Mouse (Mus musculus) heart, embryonic 14.5 days (tissue): ENCODE data around the gene Enox1. TPM values are rescaled to one million over a fixed set of nuclear protein-coding genes. Genes with fewer than 3 reads are reported as not detected.
A peak's percentile ranks its signal among the peaks of the same experiment; 100 is the strongest.

Source experiments
- ATAC-seq: fragments of 200-750 bp; cut with Nextera tagmentation; 2 replicates; pipeline ENCODE4 v1.8.0; 2017; ENCODE audit warnings: low read depth, moderate TSS enrichment; ENCODE audit not compliant: insufficient number of reproducible peaks, insufficient read depth, low FRiP score
- H3K27ac ChIP-seq, 2 experiments: fragments of 200-500 bp in 1 of 2; fragments of 300-500 bp in 1 of 2; sonication (generic) in 1 of 2; replicated peaks in 1 of 2; 2 replicates each; pipeline ENCODE4 v1.5.1; 2012 to 2014; ENCODE audit warnings: low read depth in 2 of 2, low read length in 2 of 2, control low read depth in 1 of 2, mild to moderate bottlenecking in 1 of 2, mixed read lengths in 1 of 2; ENCODE audit not compliant: control insufficient read depth in 1 of 2, insufficient read depth in 1 of 2
- H3K27me3 ChIP-seq: fragments of 300-500 bp; sonication (generic); 2 replicates; pipeline ENCODE4 v1.6.1; 2014; ENCODE audit warnings: mild to moderate bottlenecking, low read length, control low read depth; ENCODE audit not compliant: control insufficient read depth, insufficient read depth
- H3K36me3 ChIP-seq: fragments of 300-500 bp; sonication (generic); 2 replicates; pipeline ENCODE4 v1.6.1; 2014; ENCODE audit warnings: mild to moderate bottlenecking, control low read depth, low read length, mixed read lengths; ENCODE audit not compliant: control insufficient read depth, insufficient read depth
- H3K4me1 ChIP-seq, 2 experiments: fragments of 200-500 bp in 1 of 2; fragments of 300-500 bp in 1 of 2; sonication (generic) in 1 of 2; 2 replicates each; pipeline ENCODE4 v1.6.1; 2012 to 2014; ENCODE audit warnings: low read length in 2 of 2, control low read depth in 1 of 2, mixed read lengths in 1 of 2; ENCODE audit not compliant: control insufficient read depth in 2 of 2, insufficient read depth in 2 of 2
- H3K4me2 ChIP-seq: fragments of 300-500 bp; sonication (generic); 2 replicates; pipeline ENCODE4 v1.6.1; 2014; ENCODE audit warnings: mild to moderate bottlenecking, low read length
- H3K4me3 ChIP-seq, 2 experiments: fragments of 200-500 bp in 1 of 2; fragments of 300-500 bp in 1 of 2; sonication (generic) in 1 of 2; 2 replicates each; pipeline ENCODE4 v1.5.1; 2012 to 2014; ENCODE audit warnings: low read length in 2 of 2, mild to moderate bottlenecking in 2 of 2, control low read depth in 1 of 2, low read depth in 1 of 2, moderate library complexity in 1 of 2; ENCODE audit not compliant: control insufficient read depth in 1 of 2, insufficient read depth in 1 of 2
- H3K9ac ChIP-seq: fragments of 300-500 bp; sonication (generic); 2 replicates; pipeline ENCODE4 v1.6.1; 2014; ENCODE audit warnings: mild to moderate bottlenecking, low read length
- H3K9me3 ChIP-seq: fragments of 300-500 bp; sonication (generic); 2 replicates; pipeline ENCODE4 v1.6.1; 2016; ENCODE audit warnings: low read length, control low read depth; ENCODE audit not compliant: control insufficient read depth
- WGBS: fragments of 180-500 bp; shearing (Covaris S2); extraction: QIAGEN DNeasy Blood & Tissue Kit; methylation state at CpG from one replicate; pipeline ENCODE4 v1.1.7; 2014; 5-methylcytosine and 5-hydroxymethylcytosine counted together
- polyA plus RNA-seq: library from polyadenylated mRNA; unstranded; fragments of >200 nt; fragmentation: Nextera tagmentation; extraction: Ambion mirVana; gene quantifications from 2 replicates; pipeline ENCODE4 v1.2.1, GENCODE M21; 2014

The Enox1 gene
- polyA plus RNA-seq, 1 experiment from 2014 or later, result 2.2 TPM

- peak overlapping the region; percentile 56 to 58 for H3K27ac ChIP-seq
- H3K4me1 ChIP-seq, result peaks cover 23 to 31% of the 10 kb centered on the region in 2 experiments
- peak overlapping the region; percentile 30; the same call in 1 of the 2 replicates for H3K9ac ChIP-seq
- ATAC-seq, result no peak
- H3K36me3 ChIP-seq, result no peaks in the 10 kb centered on the region
- peak overlapping the region; percentile 13; the same call in 1 of the 2 replicates for H3K4me2 ChIP-seq
- no peak overlapping the region for H3K4me3 ChIP-seq
- no peaks in the 10 kb centered on the region for H3K27me3 ChIP-seq
- 26% methylated on average over 11 of the region's 11 CpGs for WGBS
- no peaks in the 10 kb centered on the region for H3K9me3 ChIP-seq
Measured at GRCm38 (mm10) chr14:77671961-77672360, 515.4 kb downstream of the Enox1 start.

GRCm38 (mm10) chr14:77673138-77673537 lies 516.6 kb downstream of the Enox1 start:
- H3K27ac ChIP-seq, result peak overlapping the region; percentile 20 to 56

GRCm38 (mm10) chr14:77677951-77678350 lies 521.4 kb downstream of the Enox1 start:
- Histone ChIP-seq H3K4me1 (peaks cover 29 to 40% of the 10 kb centered on the region in 2 experiments), H3K9me3 (no peaks in the 10 kb centered on the region), H3K36me3 (no peaks in the 10 kb centered on the region), H3K4me3 (no peak overlapping the region), H3K4me2 (no peak overlapping the region), H3K27me3 (no peaks in the 10 kb centered on the region), H3K27ac (0 out of 4 replicates have a peak overlapping the region, but pooled peaks of 1 of the 2 experiments have one; percentile 24), H3K9ac (no peak overlapping the region)
- WGBS, result 47% methylated on average over 7 of the region's 7 CpGs
- ATAC-seq, result no peak

More at GRCm38 (mm10) chr14:77673138-77673537, 516.6 kb downstream of the Enox1 start:
- H3K36me3 ChIP-seq, result no peaks in the 10 kb centered on the region
- H3K9me3 ChIP-seq, result no peaks in the 10 kb centered on the region
- H3K9ac ChIP-seq, result no peak overlapping the region
- H3K4me1 ChIP-seq, result peaks cover 28 to 34% of the 10 kb centered on the region in 2 experiments
- ATAC-seq, result no peak
- H3K4me2 ChIP-seq, result no peak overlapping the region
- WGBS, result 22% methylated on average over 8 of the region's 8 CpGs
- H3K4me3 ChIP-seq, result no peak overlapping the region
- H3K27me3 ChIP-seq, result no peaks in the 10 kb centered on the region

GRCm38 (mm10) chr14:77679877-77680276 lies 523.3 kb downstream of the Enox1 start:
- Histone ChIP-seq H3K9me3 (no peaks in the 10 kb centered on the region), H3K27ac (peak overlapping the region; percentile 74 to 77), H3K36me3 (no peaks in the 10 kb centered on the region), H3K9ac (no peak overlapping the region), H3K4me2 (peak overlapping the region; percentile 31; the same call in 1 of the 2 replicates), H3K27me3 (no peaks in the 10 kb centered on the region), H3K4me1 (peaks cover 24 to 35% of the 10 kb centered on the region in 2 experiments), H3K4me3 (no peak overlapping the region)
- WGBS, result 34% methylated on average over 9 of the region's 9 CpGs
- ATAC-seq, result no peak

- 72% methylated on average over 10 of the region's 10 CpGs for WGBS
- no peak overlapping the region; a peak in 1 of 4 replicates for H3K27ac ChIP-seq
- peak; percentile 42; the same call in 1 of the 2 replicates for ATAC-seq
Measured at GRCm38 (mm10) chr14:77682888-77683555, 526.5 kb downstream of the Enox1 start.

GRCm38 (mm10) chr14:77689816-77690215 lies 533.3 kb downstream of the Enox1 start:
- Histone ChIP-seq H3K9me3 (no peaks in the 10 kb centered on the region), H3K27me3 (no peaks in the 10 kb centered on the region)
- no peak for ATAC-seq

More at GRCm38 (mm10) chr14:77682888-77683555, 526.5 kb downstream of the Enox1 start:
- H3K4me2 ChIP-seq, result no peak overlapping the region
- H3K27me3 ChIP-seq, result no peaks in the 10 kb centered on the region
- H3K4me3 ChIP-seq, result no peak overlapping the region
- no peaks in the 10 kb centered on the region for H3K9me3 ChIP-seq
- peaks cover 19 to 30% of the 10 kb centered on the region in 2 experiments for H3K4me1 ChIP-seq
- no peak overlapping the region for H3K9ac ChIP-seq
- H3K36me3 ChIP-seq, result no peaks in the 10 kb centered on the region

GRCm38 (mm10) chr14:77705006-77705405 lies 548.4 kb downstream of the Enox1 start:
- no peaks in the 10 kb centered on the region for H3K36me3 ChIP-seq
- H3K4me3 ChIP-seq, result no peak overlapping the region
- no peaks in the 10 kb centered on the region for H3K9me3 ChIP-seq
- no peak overlapping the region for H3K9ac ChIP-seq
- ATAC-seq, result no peak
- 74% methylated on average over 6 of the region's 6 CpGs for WGBS
- H3K4me2 ChIP-seq, result no peak overlapping the region
- H3K27me3 ChIP-seq, result no peaks in the 10 kb centered on the region
- no peaks in the 10 kb centered on the region for H3K4me1 ChIP-seq
- H3K27ac ChIP-seq, result no peak overlapping the region

More at GRCm38 (mm10) chr14:77689816-77690215, 533.3 kb downstream of the Enox1 start:
- Histone ChIP-seq H3K9ac (no peak overlapping the region), H3K36me3 (no peaks in the 10 kb centered on the region), H3K4me1 (no peaks in the 10 kb centered on the region), H3K27ac (no peak overlapping the region), H3K4me3 (no peak overlapping the region), H3K4me2 (no peak overlapping the region)
- 89% methylated on average over 4 of the region's 4 CpGs for WGBS
